Comparison of ENCODE assay signal across 20 mouse cellular contexts in genomic region chr2:82067912-82068311, GRCm38 (mm10). TPM values are rescaled to one million over a fixed set of nuclear protein-coding genes. Genes with fewer than 3 reads are reported as not detected.
A peak's percentile ranks its signal among the peaks of the same experiment; 100 is the strongest.
DNase-seq lines count a peak whose midpoint lies in the region; ATAC-seq and TF ChIP-seq lines count a peak whose summit lies in the region.
"Had no signal": no experiment of that assay in that cellular context is flagged by ENCODE, and none has a peak within 500 bp of the region (broad histone marks: within the 10 kb centered on the region; RNA-seq: fewer than 3 reads in every experiment).

No protein-coding gene starts in this region.

- dilution Hi-C loops in CH12.LX (cut with MboI; ENCODE audit: extremely low pct_ligation_motif_present, extremely low pct_unique_long_range_greater_than_20kb, low sequenced_read_pairs): no loop called here

- no peak overlapping the region for H3K4me2 ChIP-seq in CH12.LX (ENCODE audit: insufficient read depth, low read depth, poor library complexity, severe bottlenecking)
- H3K4me2 ChIP-seq in intestine, embryonic 16.5 days (ENCODE audit: low read depth, low read length): no peak overlapping the region

- no peaks in the 10 kb centered on the region for H3K4me1 ChIP-seq in heart, adult 2 months (ENCODE audit: control insufficient read depth, insufficient read depth, low read length)
- H3K4me1 ChIP-seq in CH12.LX (ENCODE audit: control insufficient read depth in 1 of 2, insufficient read depth in 2 of 2): peaks cover 3 to 11% of the 10 kb centered on the region in 2 experiments
- no peaks in the 10 kb centered on the region for H3K4me1 ChIP-seq in intestine, embryonic 16.5 days (ENCODE audit: control insufficient read depth, insufficient read depth, low read length)

- WGBS in heart, adult 2 months: 87% methylated on average over 1 of the region's 1 CpGs
- 96% methylated on average over 1 of the region's 1 CpGs for WGBS in intestine, embryonic 16.5 days

- no peak overlapping the region for H3K27ac ChIP-seq in heart, adult 2 months
- peak overlapping the region; percentile 40; the same call in 1 of the 2 replicates for H3K27ac ChIP-seq in CH12.LX (ENCODE audit: insufficient read depth, low read depth)
- no peak overlapping the region for H3K27ac ChIP-seq in intestine, embryonic 16.5 days (ENCODE audit: low read length)

- TF ChIP-seq RAD21 in CH12.LX (IDR thresholded peaks at IDR 0.05; ENCODE audit: low read depth, low read length): no peak

- in situ Hi-C loops in CH12.LX (cut with MboI; ENCODE audit: low pct_ligation_motif_present, low pct_unique_long_range_greater_than_20kb, low sequenced_read_pairs): no loop called here

- no peaks in the 10 kb centered on the region for H3K36me3 ChIP-seq in heart, adult 2 months (ENCODE audit: control insufficient read depth, insufficient read depth, low read length)
- no peaks in the 10 kb centered on the region for H3K36me3 ChIP-seq in CH12.LX (replicated peaks in 1 of 2; ENCODE audit: control insufficient read depth in 1 of 2, insufficient read depth in 1 of 2, low read length in 1 of 2)
- no peaks in the 10 kb centered on the region for H3K36me3 ChIP-seq in intestine, embryonic 16.5 days (ENCODE audit: control insufficient read depth, insufficient read depth, low read length)
- H3K36me3 ChIP-seq: G1E had no signal

- DNase-seq in heart, adult 11 months: peak; percentile 15
- DNase-seq in heart, adult 2 months: no peak
- DNase-seq in CH12.LX (ENCODE audit: extremely low read depth): peak; percentile 48
- DNase-seq: adrenal gland, adult 2 months; adrenal gland, adult 8-10 months; adrenal gland, postnatal 10 days; adrenal gland, postnatal 14 days; adrenal gland, postnatal 25 days; adrenal gland, postnatal 36 days; B cell, adult 2 months; cerebellum, adult 11 months; cerebellum, adult 11-12 months; cerebellum, adult 18-20 months; cerebellum, adult 2 months had no signal

- no peak for TF ChIP-seq CTCF in heart, adult 2 months (IDR thresholded peaks at IDR 0.05)
- no peak for TF ChIP-seq CTCF in CH12.LX (conservative IDR thresholded peaks at IDR 0.05 in 1 of 2, IDR thresholded peaks at IDR 0.05 in 1 of 2; ENCODE audit: low read depth in 2 of 2, low read length in 2 of 2)

- no peaks in the 10 kb centered on the region for H3K27me3 ChIP-seq in heart, adult 2 months (ENCODE audit: control insufficient read depth, insufficient read depth, low read length)
- H3K27me3 ChIP-seq in CH12.LX (replicated peaks): no peaks in the 10 kb centered on the region
- H3K27me3 ChIP-seq in intestine, embryonic 16.5 days (replicated peaks; ENCODE audit: control insufficient read depth, insufficient read depth, low read length): no peaks in the 10 kb centered on the region

- intact Hi-C loops in heart, adult 2 months (cut with DNase I): loop anchor here (5.0 kb wide), 1 partner anchor 504 kb away; no protein-coding TSS in a partner anchor

- no peak for TF ChIP-seq EP300 in heart, adult 2 months (IDR thresholded peaks at IDR 0.05; ENCODE audit: insufficient read depth, low read depth, low read length)
- peak; percentile 66 for TF ChIP-seq EP300 in CH12.LX (IDR thresholded peaks at IDR 0.05; ENCODE audit: low read length)

- H3K4me3 ChIP-seq in heart, adult 2 months: no peak overlapping the region
- H3K4me3 ChIP-seq in CH12.LX (replicated peaks in 1 of 3; ENCODE audit: low read depth in 2 of 3, low read length in 2 of 3, poor library complexity in 1 of 3): no peak overlapping the region
- no peak overlapping the region for H3K4me3 ChIP-seq in intestine, embryonic 16.5 days (ENCODE audit: low read length)

- no peak for TF ChIP-seq POLR2A in heart, adult 2 months (IDR thresholded peaks at IDR 0.05; ENCODE audit: insufficient read depth, low read depth, low read length)
- no peak for TF ChIP-seq POLR2A in CH12.LX (IDR thresholded peaks at IDR 0.05; ENCODE audit: low read depth, low read length)

- no peak overlapping the region for H3K9ac ChIP-seq in heart, adult 2 months (ENCODE audit: low read depth, low read length)
- H3K9ac ChIP-seq in CH12.LX (ENCODE audit: insufficient read depth, low read depth): no peak overlapping the region
- H3K9ac ChIP-seq in intestine, embryonic 16.5 days (ENCODE audit: low read depth, low read length): no peak overlapping the region

- H3K9me3 ChIP-seq in CH12.LX (replicated peaks; ENCODE audit: low read length): no peaks in the 10 kb centered on the region
- no peaks in the 10 kb centered on the region for H3K9me3 ChIP-seq in intestine, embryonic 16.5 days (ENCODE audit: control insufficient read depth, low read length)
- H3K9me3 ChIP-seq: G1E had no signal

- H3K79me2 ChIP-seq in heart, adult 2 months (replicated peaks; ENCODE audit: control insufficient read depth, insufficient read depth, low read length): no peaks in the 10 kb centered on the region
- H3K79me2 ChIP-seq in CH12.LX (replicated peaks; ENCODE audit: control insufficient read depth, extremely low read depth, insufficient read depth, poor library complexity, severe bottlenecking): no peaks in the 10 kb centered on the region

- no peak for ATAC-seq in intestine, embryonic 16.5 days
- ATAC-seq: activated CD4-positive, CD25-positive, alpha-beta regulatory T cell, adult 4 months; CD4-positive, CD25-positive, alpha-beta regulatory T cell, adult 4 months; Patski had no signal

TF ChIP-seq in CH12.LX, 34 proteins besides CTCF, POLR2A, EP300 and RAD21:
- TF ChIP-seq IRF4 (IDR thresholded peaks at IDR 0.05; ENCODE audit: low read depth, low read length) (peak; percentile 24; the same call in 1 of the 2 replicates), JUN (IDR thresholded peaks at IDR 0.05; ENCODE audit: insufficient read depth, low read depth, low read length) (no peak), CHD1 (IDR thresholded peaks at IDR 0.05; ENCODE audit: low read depth, low read length) (peak; percentile 97), MXI1 (IDR thresholded peaks at IDR 0.05; ENCODE audit: low read depth, low read length) (no peak), MEF2A (IDR thresholded peaks at IDR 0.05; ENCODE audit: borderline replicate concordance, low read depth, low read length) (0 out of 2 replicates have a peak, but pooled peaks have one; percentile 40), USF2 (conservative IDR thresholded peaks at IDR 0.05; ENCODE audit: low read depth, low read length) (no peak), TCF12 (IDR thresholded peaks at IDR 0.05; ENCODE audit: low read depth, low read length) (peak; percentile 13; the same call in 1 of the 2 replicates), BHLHE40 (IDR thresholded peaks at IDR 0.05; ENCODE audit: low read depth, low read length) (peak; percentile 52; the same call in 1 of the 2 replicates), MAX (IDR thresholded peaks at IDR 0.05; ENCODE audit: low read length) (0 out of 2 replicates have a peak, but pooled peaks have one; percentile 14)

RNA-seq across cellular contexts. Expression of gene Zfp804a, which starts 14.9 kb away (rescaled TPM):
- total RNA-seq in heart, adult 2 months (2021): not detected
- polyA plus RNA-seq in heart, adult 2 months (2012; rRNA removed): not detected in 2 replicates
- total RNA-seq in CH12.LX (2012; rRNA removed): not detected in 2 replicates
- total RNA-seq in CH12.LX (2014; rRNA removed): not detected in 2 replicates
- not detected in 2 replicates for polyA plus RNA-seq in CH12.LX (2012; ENCODE audit: insufficient read length, low read depth)
- polyA plus RNA-seq in intestine, embryonic 16.5 days (2015; fragmentation: Nextera tagmentation; extraction: Ambion mirVana): 1.7 and 1.8 TPM in 2 replicates
- total RNA-seq: MEL had no signal
- polyA plus RNA-seq: activated CD4-positive, CD25-positive, alpha-beta regulatory T cell, adult 4 months; CD4-positive, CD25-positive, alpha-beta regulatory T cell, adult 4 months; G1E had no signal

Comparison
In these comparisons a context has a peak if more than half of its experiments do, and no peak if none do; other contexts are left out.
1. DNase-seq: peak in heart, adult 11 months (single experiment) and CH12.LX (single experiment); none in heart, adult 2 months (0 of 2).